Mouse (Mus musculus) fibroblast of lung, adult 2 months (primary cell): ENCODE results near the gene Lbh.

Experiments
- DNase-seq: peaks from one replicate; pipeline ENCODE4 v3.0.0-alpha.2; 2011; ENCODE audit warnings: low read depth

Gene Lbh

DNA sequence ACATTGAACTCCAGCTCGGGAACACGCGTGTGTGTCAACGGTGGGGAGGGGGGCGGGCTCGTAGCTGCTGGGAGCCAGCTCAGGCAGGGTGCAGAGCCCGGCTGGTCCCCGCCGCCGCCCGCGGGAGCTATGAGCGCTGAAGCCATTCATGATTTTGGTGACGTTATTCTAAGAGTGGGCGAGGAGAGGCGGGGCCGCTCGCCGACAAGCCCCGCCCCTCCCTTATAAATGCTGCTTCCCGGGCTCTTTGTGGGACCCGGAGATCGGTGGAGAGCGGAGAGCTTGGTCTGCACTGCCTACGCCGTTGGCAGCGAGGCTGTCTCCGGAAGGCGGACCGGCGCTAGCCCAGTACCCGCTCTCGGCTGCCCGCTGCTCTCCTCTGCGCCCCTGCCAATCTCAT is at the start of gene Lbh:
Gene Lbh, plus strand, starts transcription at position 253 of the 400 bp plus-strand sequence.
- peak; percentile 87 for DNase-seq

DNA sequence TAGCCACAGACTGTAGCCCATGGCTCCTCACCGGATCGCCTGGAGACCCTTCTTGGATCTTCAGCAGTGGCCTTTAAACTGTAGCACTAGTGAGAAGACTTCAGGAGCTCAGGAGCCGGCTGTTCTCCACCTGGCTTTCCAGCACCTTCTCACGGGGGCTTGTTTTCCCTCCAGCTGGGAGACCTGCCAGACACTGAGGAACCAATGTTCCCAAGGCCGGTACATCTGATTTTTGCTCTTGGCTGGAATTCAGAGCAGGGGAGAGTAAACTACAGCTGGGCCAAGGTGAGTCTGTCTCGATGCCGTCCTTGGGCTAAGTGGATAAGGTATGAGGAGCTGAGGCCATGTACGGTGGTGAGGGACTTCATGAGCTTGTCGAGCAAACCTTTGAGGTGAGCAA is 39.1 kb upstream of the Lbh start:
- DNase-seq: no peak

DNA sequence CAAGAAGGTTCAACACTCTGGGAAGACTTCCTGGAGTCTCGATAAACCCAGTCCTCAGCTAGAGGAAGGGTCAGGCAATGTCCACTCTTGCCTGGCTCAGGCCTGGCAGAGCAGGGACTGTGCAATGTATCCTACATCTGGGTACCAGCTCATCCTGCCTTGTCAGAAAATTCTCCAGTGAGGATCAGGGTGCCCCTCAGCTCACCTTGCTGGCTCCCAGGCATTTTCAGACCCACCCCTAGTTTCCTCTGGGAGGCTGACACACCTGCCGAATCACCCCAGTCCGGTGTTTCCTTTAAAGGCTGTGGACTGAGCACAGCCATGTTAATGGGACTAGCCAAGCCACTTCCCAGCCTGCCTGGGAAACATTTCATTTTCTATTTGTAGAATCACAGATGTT is 37.9 kb upstream of the Lbh start:
- DNase-seq: no peak

DNA sequence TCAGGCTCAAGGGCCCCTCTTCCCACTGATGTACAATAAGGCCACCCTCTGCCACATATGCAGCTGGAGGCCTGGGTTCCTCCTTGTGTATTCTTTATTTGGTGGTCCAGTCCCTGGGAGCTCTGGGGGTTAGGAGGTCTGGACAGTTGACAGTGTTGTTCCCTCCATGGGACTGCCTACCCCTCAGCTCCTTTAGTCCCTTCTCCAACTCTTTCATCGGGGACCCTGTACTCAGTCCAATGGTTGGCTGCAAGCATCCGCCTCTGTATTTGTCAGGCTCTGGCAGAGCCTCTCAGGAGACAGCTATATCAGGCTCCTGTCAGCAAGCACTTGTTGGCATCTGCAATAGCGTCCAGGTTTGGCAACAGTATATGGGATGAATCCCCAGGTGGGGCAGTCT is 37.1 kb upstream of the Lbh start:
- DNase-seq: no peak

DNA sequence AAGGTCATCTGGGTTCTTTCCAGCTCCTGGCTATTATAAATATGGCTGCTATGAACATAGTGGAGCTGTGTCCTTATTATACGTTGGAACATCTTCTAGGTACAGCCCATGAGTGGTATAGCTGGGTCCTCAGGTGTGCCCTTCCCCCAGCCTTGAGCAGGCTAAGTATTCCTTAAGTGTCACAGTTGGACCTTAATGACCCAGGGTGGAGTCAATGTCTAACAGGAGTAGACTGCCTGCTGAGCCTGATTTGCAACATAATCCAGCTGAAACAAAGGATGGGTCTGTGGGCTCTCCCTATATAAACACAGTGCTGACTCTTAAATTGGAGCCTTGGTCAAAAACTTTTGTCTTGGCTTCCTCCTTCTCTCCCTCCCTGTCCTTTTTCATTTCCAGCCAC is 36.3 kb upstream of the Lbh start:
- DNase-seq: no peak

DNA sequence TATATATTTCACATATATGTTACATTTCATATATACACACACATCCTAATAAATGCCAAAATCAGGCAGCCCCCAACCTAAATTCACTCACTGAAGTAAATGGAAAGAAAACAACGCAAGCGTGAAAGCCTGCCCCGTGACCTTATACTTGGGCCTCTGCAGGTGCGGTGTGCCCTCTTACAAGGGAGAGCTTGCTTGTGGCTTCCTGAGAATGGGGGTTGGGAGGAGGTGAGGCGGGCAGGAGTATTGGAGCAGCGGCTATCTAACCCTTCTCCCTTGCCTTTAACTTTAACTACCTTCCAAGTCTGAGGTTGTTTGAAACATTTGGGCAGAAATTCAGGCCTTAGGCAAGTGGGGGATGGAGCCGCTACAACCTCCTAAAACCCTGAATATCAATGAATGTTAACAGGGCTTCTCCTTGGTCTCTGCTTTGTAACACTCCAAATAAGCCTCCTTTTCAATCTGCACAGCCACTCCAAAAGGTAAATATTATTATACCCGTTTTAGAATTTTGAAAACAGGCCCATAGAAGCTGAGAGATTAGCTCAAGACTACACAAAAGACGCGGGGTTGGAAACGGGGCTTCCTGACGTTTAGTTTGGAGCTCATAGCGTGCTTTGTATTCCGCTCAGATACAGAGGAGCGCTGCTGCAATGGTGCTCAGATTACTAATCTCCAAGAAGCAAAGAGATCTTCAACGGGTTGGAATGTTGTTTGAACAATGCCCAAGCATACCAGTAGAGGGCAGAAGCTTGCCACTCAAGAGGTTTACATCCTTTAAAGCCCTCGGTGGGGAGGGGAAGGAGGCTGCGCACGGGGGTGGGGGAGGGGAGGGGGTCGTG is 28.3 kb upstream of the Lbh start:
- peak; percentile 35 for DNase-seq

DNA sequence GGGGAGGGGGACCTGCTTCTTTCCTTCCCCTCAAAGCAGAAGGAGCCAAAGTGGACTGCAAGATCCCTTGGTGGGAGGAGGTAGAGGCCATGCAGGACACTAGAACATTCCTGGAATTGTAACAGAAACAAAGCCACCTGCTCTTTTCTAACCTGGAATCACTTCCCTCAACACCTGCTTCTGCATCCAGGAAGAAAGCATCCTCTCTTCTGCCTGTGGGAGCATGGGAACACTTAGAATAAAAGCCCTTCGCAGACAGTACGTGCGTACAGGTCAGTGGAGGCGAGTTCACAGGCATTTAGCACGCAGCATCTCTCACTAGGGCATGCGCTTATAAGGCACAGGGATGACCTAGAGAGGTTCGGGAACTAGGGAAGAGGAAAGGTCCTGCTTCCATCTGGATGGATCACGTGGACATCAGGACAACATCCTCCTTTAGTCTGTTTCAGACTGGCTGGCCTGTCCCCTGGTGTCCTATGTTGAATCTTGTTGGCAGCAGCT is 27.7 kb upstream of the Lbh start:
- DNase-seq: no peak

DNA sequence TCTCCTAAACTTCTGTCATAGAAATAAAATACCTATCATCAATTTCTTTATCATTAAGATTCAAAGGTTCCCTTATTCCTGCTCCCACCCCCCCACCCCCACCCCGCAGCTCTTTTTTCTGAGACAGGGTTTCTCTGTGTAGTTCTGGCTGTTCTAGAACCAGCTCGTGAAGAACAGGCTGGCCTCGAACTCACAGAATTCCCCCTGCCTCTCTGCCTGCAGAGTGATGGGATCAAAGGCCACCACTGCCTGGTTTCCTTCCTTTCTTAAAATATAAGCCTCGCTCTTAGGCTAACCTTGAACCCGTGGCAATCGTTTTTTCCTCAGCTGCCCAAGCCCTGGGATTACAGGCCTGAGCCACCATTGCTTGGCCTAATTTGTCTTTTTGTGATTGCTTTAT is 26.5 kb upstream of the Lbh start:
- DNase-seq: no peak

DNA sequence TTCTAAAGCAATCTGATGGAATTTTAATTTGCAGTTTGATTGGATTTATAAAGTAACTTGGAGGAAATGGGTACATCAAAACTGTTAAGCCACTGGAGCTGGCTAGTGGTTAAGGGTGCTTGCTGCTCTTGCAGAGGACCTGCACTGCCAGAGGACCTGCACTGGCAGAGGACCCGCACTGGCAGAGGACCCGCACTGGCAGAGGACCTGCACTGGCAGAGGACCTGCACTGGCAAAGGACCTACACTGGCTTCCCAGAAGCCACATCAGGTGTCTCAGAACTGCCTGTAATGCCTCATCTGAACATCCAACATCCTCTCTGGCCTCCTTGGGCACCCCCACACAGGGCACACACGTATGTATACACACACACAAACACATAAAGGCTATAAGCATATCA is 22.6 kb upstream of the Lbh start:
- no peak for DNase-seq

DNA sequence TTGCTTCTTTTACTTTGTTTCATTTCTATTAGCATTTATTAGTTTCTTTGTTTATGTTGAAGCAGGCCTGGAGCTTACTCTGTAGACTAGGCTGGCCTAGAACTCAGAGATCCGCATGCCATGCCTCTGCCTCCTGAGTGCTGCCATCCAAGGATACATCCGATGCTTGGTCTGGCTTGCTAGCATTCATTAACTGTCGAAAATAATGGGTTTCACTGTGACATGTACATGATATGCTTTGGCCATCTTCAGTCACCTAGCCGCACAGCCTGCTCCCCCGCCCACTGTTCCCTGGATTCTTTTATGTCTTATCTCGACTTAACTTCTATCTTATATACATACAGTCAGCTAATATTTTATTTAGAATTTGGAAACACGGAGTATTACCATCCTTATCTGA is 21.0 kb upstream of the Lbh start:
- DNase-seq: no peak

DNA sequence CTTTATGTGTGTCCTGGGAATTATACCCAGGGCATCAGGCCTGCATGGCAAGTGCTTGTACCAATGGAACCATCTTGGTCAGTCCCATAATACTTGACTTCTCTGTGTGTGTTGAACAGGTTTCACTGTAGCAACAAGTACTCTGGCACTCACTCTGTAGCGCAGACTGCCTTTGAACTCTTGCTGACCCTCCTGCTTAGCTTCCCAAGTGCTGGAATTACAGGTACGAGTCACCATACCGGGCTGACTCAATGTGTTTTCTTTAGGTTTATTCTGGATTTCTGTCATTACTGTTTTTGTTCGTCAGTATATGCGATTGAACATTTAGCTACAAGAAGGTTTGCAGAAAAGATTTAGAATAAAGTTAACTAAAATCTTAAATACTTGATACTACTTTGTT is 20.1 kb upstream of the Lbh start:
- no peak for DNase-seq

DNA sequence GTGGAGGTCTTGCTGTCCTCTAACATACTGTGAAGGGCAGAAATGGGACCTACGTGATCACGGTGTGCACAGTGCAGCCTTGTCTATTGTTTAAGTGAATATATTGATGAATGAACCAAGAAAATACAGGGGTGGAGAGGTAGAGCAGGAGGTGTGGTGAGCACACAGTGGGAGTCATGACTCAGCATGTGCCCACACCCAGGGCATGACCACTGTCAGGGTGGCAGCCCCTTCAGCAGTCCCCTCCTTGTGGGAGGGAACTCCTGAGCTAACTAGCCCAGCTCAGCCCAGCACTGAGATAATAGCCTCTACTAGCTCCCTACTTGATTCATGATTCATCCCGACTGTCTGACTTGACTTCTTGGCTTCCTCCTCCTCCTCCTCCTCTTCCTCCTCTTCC is 19.3 kb upstream of the Lbh start:
- no peak for DNase-seq

DNA sequence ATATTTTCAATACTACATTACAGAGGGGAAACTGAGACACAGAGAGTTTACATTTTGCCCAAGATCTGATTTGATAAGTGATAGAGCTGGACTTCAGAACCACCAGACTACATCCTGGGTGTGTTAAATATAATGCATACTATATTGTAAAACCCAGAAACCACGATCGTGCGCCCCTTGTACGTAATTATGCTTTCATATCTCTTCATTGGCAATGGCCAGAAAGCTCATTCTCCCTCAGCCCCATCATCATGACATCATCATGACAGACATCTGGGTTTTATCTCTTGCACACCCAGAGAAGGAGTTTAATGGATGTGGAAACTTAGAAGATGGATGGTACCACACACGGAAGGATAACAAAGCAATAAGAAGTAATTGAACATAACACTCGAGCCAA is 17.1 kb upstream of the Lbh start:
- DNase-seq: no peak

DNA sequence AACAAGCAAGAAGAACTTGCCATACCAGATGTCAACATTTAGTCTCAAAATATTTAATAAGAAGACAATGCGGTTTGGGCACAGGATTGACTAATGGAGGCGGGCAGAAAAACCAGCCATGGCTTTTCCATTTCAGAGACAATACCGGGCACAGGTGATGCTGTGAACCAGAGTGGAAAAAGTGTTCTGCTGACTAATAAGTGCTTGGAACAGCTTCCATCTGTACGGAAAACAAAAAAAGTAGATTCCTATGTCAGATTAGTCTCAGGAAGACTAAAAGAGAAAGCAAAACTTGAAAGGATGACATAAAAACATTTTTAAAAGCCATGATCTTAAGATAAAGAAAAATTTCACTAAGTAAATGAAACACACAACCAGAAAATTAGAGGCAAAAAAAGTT is 16.4 kb upstream of the Lbh start:
- no peak for DNase-seq

DNA sequence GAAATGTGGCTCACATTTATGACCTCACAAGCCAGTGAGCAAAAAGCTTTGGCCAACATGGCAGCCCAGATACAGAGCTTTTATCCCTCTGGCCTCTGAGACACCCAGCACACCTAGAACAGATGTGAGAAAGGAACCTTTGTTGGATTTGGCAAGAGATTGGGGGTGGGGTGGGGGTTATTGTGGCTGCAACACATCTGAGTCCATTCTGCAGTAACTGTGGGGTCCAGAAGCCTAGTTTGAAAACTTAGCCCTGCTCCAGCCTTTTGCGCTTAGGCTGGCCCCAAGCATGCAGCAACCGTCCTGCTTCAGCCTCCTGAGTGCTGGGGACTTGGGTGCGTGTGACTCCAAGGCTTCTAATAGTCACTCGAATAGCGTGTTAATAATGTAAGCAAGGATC is 14.8 kb upstream of the Lbh start:
- DNase-seq: no peak

DNA sequence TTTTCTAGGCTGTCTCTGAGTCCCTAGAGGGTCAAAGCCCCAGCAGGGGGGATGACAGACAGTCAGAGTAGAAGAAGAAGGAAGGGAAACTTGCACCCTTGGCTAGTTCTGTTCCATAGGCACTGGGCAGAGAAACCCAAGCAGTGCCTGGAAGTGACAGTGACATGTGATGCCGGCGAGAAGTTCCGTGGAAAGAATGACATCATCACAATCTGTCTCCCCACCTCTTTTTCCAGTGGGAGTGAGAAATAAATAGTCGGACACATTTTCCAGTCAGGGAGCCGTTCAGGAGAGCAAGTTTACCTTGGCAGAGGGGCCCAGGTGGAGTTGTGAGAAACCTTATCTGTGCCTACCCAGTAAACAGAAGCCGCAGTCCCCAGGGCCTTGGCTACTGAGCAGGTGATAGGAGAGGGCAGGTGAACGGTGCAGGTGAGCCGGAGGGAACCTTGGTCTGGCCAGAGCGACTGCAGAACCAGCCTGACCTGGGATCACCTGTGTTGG is 14.1 kb upstream of the Lbh start:
- no peak for DNase-seq

DNA sequence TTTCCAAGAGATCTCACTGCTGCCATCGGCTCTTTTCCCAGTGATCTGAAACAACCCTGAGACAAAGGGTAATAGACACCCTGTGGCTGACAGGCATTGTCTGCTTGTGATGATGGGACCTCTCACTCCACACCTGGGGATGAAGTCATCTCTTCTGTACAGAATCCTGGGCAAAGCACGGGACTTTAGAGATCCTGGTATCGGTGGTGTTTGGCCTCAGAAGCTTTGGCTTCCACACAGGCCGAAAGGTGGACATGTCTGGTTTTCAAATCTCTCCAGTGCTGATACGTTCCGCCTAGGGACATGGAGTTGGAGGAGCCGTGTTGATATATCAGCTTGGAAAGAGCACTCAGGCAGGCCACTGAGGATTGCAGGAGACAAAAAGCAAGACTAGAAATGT is 13.2 kb upstream of the Lbh start:
- no peak for DNase-seq

DNA sequence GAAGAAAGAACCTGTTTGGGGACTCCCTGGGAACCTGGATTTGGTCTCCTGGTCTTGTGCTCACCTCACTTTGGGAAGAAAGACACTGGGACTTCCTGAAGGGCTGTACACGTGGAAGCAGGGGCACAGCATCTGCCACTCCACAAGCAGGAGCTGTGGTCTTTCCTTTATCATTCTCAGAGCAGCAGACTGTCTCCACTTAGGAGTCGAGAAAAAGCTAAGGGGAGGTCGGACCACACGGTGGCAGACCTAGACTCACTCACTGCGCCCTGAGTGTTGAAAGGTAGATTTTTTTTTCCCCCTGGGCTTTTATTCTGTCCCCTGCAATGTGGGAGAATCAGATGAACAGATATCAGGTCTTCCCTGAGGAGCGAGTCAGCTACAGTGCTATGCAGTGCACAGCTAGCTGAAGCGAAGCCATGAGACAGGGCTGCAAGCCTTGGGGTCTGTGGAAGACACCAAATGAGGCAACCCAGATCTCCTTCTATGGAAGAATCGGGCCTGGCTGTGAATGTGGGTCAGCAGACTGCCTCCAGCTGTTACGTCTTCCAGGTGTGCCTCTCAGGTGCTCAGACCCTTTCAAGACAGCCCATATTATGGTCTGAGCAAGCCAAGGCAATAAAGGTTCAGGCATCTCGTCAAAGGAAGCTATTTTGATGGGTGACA is 11.7 kb upstream of the Lbh start:
- no peak for DNase-seq

DNA sequence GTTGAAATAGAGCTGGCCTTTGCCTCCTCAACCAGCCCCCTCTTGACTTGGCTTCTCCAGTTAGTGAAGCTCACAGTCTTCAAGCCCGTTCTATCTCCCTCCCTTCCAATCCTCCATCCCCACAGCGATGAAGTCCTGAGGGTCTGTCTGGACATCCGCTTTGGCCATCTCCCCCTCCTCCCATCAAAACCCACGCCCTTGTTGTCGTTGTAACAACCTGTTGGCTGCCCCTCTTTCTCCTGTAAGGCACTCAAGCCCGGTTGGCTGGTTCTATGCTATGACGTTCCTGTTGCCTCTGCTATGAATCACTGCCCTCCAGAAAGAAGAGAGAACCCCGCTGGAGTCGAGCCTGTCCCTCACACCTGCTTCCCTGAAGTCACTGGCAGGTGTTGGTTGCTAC is 10.9 kb upstream of the Lbh start:
- no peak for DNase-seq

DNA sequence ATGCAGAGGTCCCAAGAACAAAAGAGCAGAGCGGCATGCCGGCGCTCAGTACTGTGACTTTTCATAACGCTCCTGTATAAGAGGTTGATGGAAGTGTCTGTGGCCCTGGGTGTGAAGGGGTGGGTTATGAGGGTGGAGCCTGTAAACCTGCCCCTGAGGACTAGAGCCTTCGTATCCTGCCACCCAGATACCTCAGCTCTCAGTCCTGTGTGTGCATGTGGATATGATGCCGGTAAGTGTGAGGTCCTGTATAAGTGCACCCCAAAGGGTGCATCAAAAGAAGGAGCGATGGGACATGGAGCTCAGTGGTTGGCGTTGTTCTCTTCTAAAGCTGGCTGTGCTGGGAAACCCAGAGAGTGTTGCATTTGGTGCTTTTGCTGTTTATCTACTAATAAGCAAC is 10.3 kb upstream of the Lbh start:
- DNase-seq: no peak

DNA sequence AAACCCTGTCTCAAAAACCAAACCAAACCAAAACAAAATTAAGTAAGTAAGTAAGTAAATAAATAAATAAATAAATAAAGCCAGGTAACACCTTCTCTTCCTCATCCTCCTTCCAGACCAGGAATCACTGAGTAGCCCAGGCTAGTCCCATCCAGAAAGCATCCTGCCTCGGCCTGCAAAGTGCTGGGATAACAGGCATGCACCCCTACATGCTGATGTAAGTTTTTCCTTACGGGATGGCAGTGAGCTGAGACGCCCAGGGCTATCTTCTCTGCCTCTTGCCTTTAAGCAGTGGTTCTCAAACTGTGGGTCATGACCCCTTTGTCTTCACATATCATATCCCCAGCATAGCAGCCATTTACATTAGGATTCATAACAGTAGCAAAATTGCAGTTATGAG is 9.5 kb upstream of the Lbh start:
- DNase-seq: no peak

DNA sequence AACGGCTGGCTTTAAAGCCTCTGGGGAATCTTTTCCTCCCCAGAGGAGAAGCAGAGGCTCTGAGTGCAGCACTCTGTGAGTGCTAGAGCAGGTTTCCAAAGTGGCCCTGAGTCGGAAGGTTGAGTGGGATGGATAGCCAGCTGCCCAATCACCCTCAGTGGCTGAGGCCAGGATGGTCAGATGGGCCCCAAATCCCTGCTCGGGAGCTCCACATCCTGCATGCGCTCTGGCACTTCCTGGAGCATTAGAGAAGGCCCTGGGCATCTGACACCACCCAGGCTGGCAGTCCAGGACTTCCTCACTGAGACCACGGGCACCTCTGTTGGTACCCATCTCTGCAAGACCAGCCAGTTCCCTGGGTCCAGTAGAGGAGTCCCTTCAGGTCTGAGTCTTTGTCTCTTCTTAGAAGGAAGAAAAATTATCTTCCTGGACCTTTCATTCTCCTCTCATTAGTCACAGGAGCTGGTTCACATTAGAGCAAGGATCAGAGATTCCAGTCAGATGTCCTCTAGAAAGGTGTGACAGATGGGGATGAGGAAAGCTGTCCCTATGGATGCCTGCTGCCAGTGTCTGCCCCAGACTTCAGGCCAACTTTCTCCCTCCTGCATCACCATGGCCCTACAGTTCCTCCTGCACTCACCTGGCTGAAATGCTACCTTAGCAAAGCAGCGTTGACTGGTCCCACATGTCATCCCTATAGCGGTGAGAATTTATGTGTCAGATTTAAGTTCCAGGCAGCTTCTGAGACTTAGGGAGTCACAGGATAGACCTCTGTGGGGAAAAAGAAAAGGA is 8.8 kb upstream of the Lbh start:
- no peak for DNase-seq

DNA sequence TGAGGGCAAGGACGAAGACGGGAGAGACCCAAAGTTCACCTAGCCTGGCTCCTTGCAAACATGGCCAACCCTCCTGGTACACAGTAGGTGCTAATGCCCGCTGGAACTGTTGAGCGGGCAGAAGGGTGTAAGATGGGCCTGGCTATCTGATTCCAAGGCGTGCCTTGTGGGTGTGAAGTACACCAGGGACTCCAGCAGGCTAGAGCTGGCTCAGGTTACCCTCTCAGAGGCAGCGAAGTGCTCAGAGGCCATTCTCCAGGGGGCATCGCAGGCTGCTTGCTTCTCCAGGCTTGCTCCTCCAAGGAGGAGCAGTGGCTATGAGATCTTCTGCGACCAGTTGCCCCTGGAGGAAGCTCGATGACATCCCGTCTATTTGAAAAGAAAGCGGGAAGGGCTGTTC is 6.8 kb upstream of the Lbh start:
- no peak for DNase-seq
